Mouse (Mus musculus): ENCODE results near the gene Aanat. TPM values are rescaled to one million over a fixed set of nuclear protein-coding genes. Genes with fewer than 3 reads are reported as not detected.
A peak's percentile ranks its signal among the peaks of the same experiment; 100 is the strongest.

Gene Aanat
- polyA plus RNA-seq, 1 experiment from 2014 or later, result not detected

GRCm38 (mm10) chr11:116550748-116551147 lies 35.5 kb upstream of the Aanat start:
- WGBS, result 87% methylated on average over 7 of the region's 7 CpGs
- H3K4me3 ChIP-seq (ENCODE audit: low read depth, low read length), result no peak overlapping the region
- no peaks in the 10 kb centered on the region; the same call in none of the 2 replicates for H3K4me1 ChIP-seq (ENCODE audit: control insufficient read depth, insufficient read depth, low read length)
- DNase-seq (ENCODE audit: low spot score, missing footprints) (no peak), ATAC-seq (ENCODE audit: low FRiP score) (no peak)
- H3K36me3 ChIP-seq (ENCODE audit: control insufficient read depth, insufficient read depth, low read length), result peaks cover 1% of the 10 kb centered on the region; the same call in 1 of the 2 replicates
- no peaks in the 10 kb centered on the region for H3K9me3 ChIP-seq (ENCODE audit: control insufficient read depth, low read length)
- no peak overlapping the region for H3K27ac ChIP-seq (ENCODE audit: low read depth, low read length)
- no peaks in the 10 kb centered on the region for H3K27me3 ChIP-seq (ENCODE audit: control insufficient read depth, insufficient read depth, low read length)
- no peak overlapping the region for H3K9ac ChIP-seq (ENCODE audit: low read length)
- H3K4me2 ChIP-seq, result no peak overlapping the region

- no peak for DNase-seq (ENCODE audit: low spot score, missing footprints)
- no peaks in the 10 kb centered on the region for H3K9me3 ChIP-seq (ENCODE audit: control insufficient read depth, low read length)
- H3K4me1 ChIP-seq (ENCODE audit: control insufficient read depth, insufficient read depth, low read length), result no peaks in the 10 kb centered on the region; the same call in none of the 2 replicates
- H3K27ac ChIP-seq (ENCODE audit: low read depth, low read length), result no peak overlapping the region
- no peak overlapping the region for H3K4me2 ChIP-seq
- ATAC-seq (ENCODE audit: low FRiP score), result no peak
- H3K27me3 ChIP-seq (ENCODE audit: control insufficient read depth, insufficient read depth, low read length), result no peaks in the 10 kb centered on the region
- H3K4me3 ChIP-seq (ENCODE audit: low read depth, low read length), result no peak overlapping the region
- WGBS, result 94% methylated on average over 1 of the region's 1 CpGs
- no peak overlapping the region for H3K9ac ChIP-seq (ENCODE audit: low read length)
- no peaks in the 10 kb centered on the region for H3K36me3 ChIP-seq (ENCODE audit: control insufficient read depth, insufficient read depth, low read length)
Observed at GRCm38 (mm10) chr11:116552194-116552593, 34.0 kb upstream of the Aanat start.

- no peaks in the 10 kb centered on the region for H3K9me3 ChIP-seq (ENCODE audit: control insufficient read depth, low read length)
- WGBS, result 56% methylated on average over 12 of the region's 12 CpGs
- H3K4me3 ChIP-seq (ENCODE audit: low read depth, low read length), result no peak overlapping the region
- H3K4me1 ChIP-seq (ENCODE audit: control insufficient read depth, insufficient read depth, low read length), result no peaks in the 10 kb centered on the region; the same call in none of the 2 replicates
- no peak overlapping the region for H3K4me2 ChIP-seq
- no peaks in the 10 kb centered on the region for H3K36me3 ChIP-seq (ENCODE audit: control insufficient read depth, insufficient read depth, low read length)
- H3K27ac ChIP-seq (ENCODE audit: low read depth, low read length), result no peak overlapping the region
- no peaks in the 10 kb centered on the region for H3K27me3 ChIP-seq (ENCODE audit: control insufficient read depth, insufficient read depth, low read length)
- DNase-seq (ENCODE audit: low spot score, missing footprints) (peak; percentile 92), ATAC-seq (ENCODE audit: low FRiP score) (peak; percentile 55; the same call in 1 of the 2 replicates)
- H3K9ac ChIP-seq (ENCODE audit: low read length), result no peak overlapping the region
Observed at GRCm38 (mm10) chr11:116554171-116554878, 31.9 kb upstream of the Aanat start.

- ATAC-seq (ENCODE audit: low FRiP score) (no peak), DNase-seq (ENCODE audit: low spot score, missing footprints) (no peak)
- 80% methylated on average over 1 of the region's 1 CpGs for WGBS
- no peaks in the 10 kb centered on the region; the same call in none of the 2 replicates for H3K4me1 ChIP-seq (ENCODE audit: control insufficient read depth, insufficient read depth, low read length)
- H3K4me3 ChIP-seq (ENCODE audit: low read depth, low read length), result no peak overlapping the region
- no peak overlapping the region for H3K4me2 ChIP-seq
- no peaks in the 10 kb centered on the region for H3K36me3 ChIP-seq (ENCODE audit: control insufficient read depth, insufficient read depth, low read length)
- no peaks in the 10 kb centered on the region for H3K27me3 ChIP-seq (ENCODE audit: control insufficient read depth, insufficient read depth, low read length)
- H3K9me3 ChIP-seq (ENCODE audit: control insufficient read depth, low read length), result no peaks in the 10 kb centered on the region
- no peak overlapping the region for H3K27ac ChIP-seq (ENCODE audit: low read depth, low read length)
- H3K9ac ChIP-seq (ENCODE audit: low read length), result no peak overlapping the region
Observed at GRCm38 (mm10) chr11:116555572-116555971, 30.7 kb upstream of the Aanat start.

GRCm38 (mm10) chr11:116556308-116556707 lies 29.9 kb upstream of the Aanat start:
- 77% methylated on average over 6 of the region's 6 CpGs for WGBS
- Histone ChIP-seq H3K9ac (ENCODE audit: low read length) (no peak overlapping the region), H3K4me2 (no peak overlapping the region), H3K36me3 (ENCODE audit: control insufficient read depth, insufficient read depth, low read length) (no peaks in the 10 kb centered on the region), H3K27me3 (ENCODE audit: control insufficient read depth, insufficient read depth, low read length) (no peaks in the 10 kb centered on the region), H3K4me1 (ENCODE audit: control insufficient read depth, insufficient read depth, low read length) (no peaks in the 10 kb centered on the region; the same call in none of the 2 replicates), H3K27ac (ENCODE audit: low read depth, low read length) (no peak overlapping the region), H3K9me3 (ENCODE audit: control insufficient read depth, low read length) (no peaks in the 10 kb centered on the region), H3K4me3 (ENCODE audit: low read depth, low read length) (no peak overlapping the region)
- DNase-seq (ENCODE audit: low spot score, missing footprints) (no peak), ATAC-seq (ENCODE audit: low FRiP score) (no peak)

GRCm38 (mm10) chr11:116565283-116566041 lies 20.8 kb upstream of the Aanat start:
- no peak for DNase-seq (ENCODE audit: low spot score, missing footprints)
- Histone ChIP-seq H3K36me3 (ENCODE audit: control insufficient read depth, insufficient read depth, low read length) (no peaks in the 10 kb centered on the region), H3K4me3 (ENCODE audit: low read depth, low read length) (no peak overlapping the region), H3K9me3 (ENCODE audit: control insufficient read depth, low read length) (no peaks in the 10 kb centered on the region), H3K4me2 (no peak overlapping the region), H3K9ac (ENCODE audit: low read length) (no peak overlapping the region), H3K27me3 (ENCODE audit: control insufficient read depth, insufficient read depth, low read length) (no peaks in the 10 kb centered on the region), H3K4me1 (ENCODE audit: control insufficient read depth, insufficient read depth, low read length) (no peaks in the 10 kb centered on the region; the same call in 1 of the 2 replicates), H3K27ac (ENCODE audit: low read depth, low read length) (no peak overlapping the region)
- ATAC-seq (ENCODE audit: low FRiP score), result no peak
- WGBS, result 83% methylated on average over 7 of the region's 7 CpGs

GRCm38 (mm10) chr11:116567531-116567930 lies 18.7 kb upstream of the Aanat start:
- Histone ChIP-seq H3K4me3 (ENCODE audit: low read depth, low read length) (no peak overlapping the region), H3K27ac (ENCODE audit: low read depth, low read length) (no peak overlapping the region), H3K27me3 (ENCODE audit: control insufficient read depth, insufficient read depth, low read length) (no peaks in the 10 kb centered on the region), H3K9ac (ENCODE audit: low read length) (no peak overlapping the region), H3K9me3 (ENCODE audit: control insufficient read depth, low read length) (no peaks in the 10 kb centered on the region), H3K36me3 (ENCODE audit: control insufficient read depth, insufficient read depth, low read length) (no peaks in the 10 kb centered on the region), H3K4me2 (no peak overlapping the region), H3K4me1 (ENCODE audit: control insufficient read depth, insufficient read depth, low read length) (no peaks in the 10 kb centered on the region; the same call in 1 of the 2 replicates)
- DNase-seq (ENCODE audit: low spot score, missing footprints) (no peak), ATAC-seq (ENCODE audit: low FRiP score) (no peak)
- WGBS, result 88% methylated on average over 8 of the region's 8 CpGs

GRCm38 (mm10) chr11:116570821-116571220 lies 15.4 kb upstream of the Aanat start:
- DNase-seq (ENCODE audit: low spot score, missing footprints), result no peak
- H3K27ac ChIP-seq (ENCODE audit: low read depth, low read length), result no peak overlapping the region
- H3K9me3 ChIP-seq (ENCODE audit: control insufficient read depth, low read length), result no peaks in the 10 kb centered on the region
- no peaks in the 10 kb centered on the region for H3K36me3 ChIP-seq (ENCODE audit: control insufficient read depth, insufficient read depth, low read length)
- peaks cover 15% of the 10 kb centered on the region for H3K4me1 ChIP-seq (ENCODE audit: control insufficient read depth, insufficient read depth, low read length)
- no peak overlapping the region for H3K9ac ChIP-seq (ENCODE audit: low read length)
- H3K4me2 ChIP-seq, result no peak overlapping the region
- H3K27me3 ChIP-seq (ENCODE audit: control insufficient read depth, insufficient read depth, low read length), result no peaks in the 10 kb centered on the region
- 91% methylated on average over 7 of the region's 7 CpGs for WGBS
- no peak for ATAC-seq (ENCODE audit: low FRiP score)
- H3K4me3 ChIP-seq (ENCODE audit: low read depth, low read length), result no peak overlapping the region
